Mouse (Mus musculus) neural tube, embryonic 10.5 days (tissue): ENCODE measurements at regions not wholly inside any gene's neighbourhood (a gene's known extent, or its start where the extent isn't known, plus 50 kb on each side); places are given as distances from the start of the nearest gene placed in this dataset.

Experiments
- DNase-seq: peaks from one replicate; pipeline ENCODE4 v3.0.0-alpha.2; 2017; ENCODE audit warnings: low spot score; ENCODE audit errors: extremely low spot score

GRCm38 (mm10) chr6:103405961-103406360 lies 104.4 kb upstream of the Chl1 start:
- no peak for DNase-seq

GRCm38 (mm10) chr6:103414888-103415287 lies 95.5 kb upstream of the Chl1 start:
- DNase-seq, result no peak

GRCm38 (mm10) chr6:103421013-103421933 lies 89.1 kb upstream of the Chl1 start:
- DNase-seq, result no peak

- no peak for DNase-seq
Observed at GRCm38 (mm10) chr6:103430933-103431594, 79.3 kb upstream of the Chl1 start.

GRCm38 (mm10) chr6:103431595-103431957 lies 78.8 kb upstream of the Chl1 start:
- DNase-seq, result no peak
